In genomic region chr11:3344916-3345315, GRCm38 (mm10) we compare ENCODE assay signal across 14 mouse cellular contexts.
"Had no signal": no experiment of that assay in that cellular context is flagged by ENCODE, and none has a peak within 500 bp of the region (broad histone marks: within the 10 kb centered on the region; RNA-seq: fewer than 3 reads in every experiment).

No protein-coding gene starts in this region.

- H3K27me3 ChIP-seq: limb, embryonic 13.5 days; midbrain, embryonic 13.5 days; neural tube, embryonic 12.5 days had no signal

- DNase-seq: kidney, adult 9 months; kidney, postnatal 36 days; left cerebral cortex, postnatal 4 days; lung, adult 18-20 months; right cerebral cortex, postnatal 4 days; spleen, adult 18-20 months; thymus, postnatal 14 days had no signal

- ATAC-seq: midbrain, embryonic 13.5 days had no signal

- H3K4me3 ChIP-seq: layer of hippocampus, adult 2 months; limb, embryonic 13.5 days; midbrain, embryonic 13.5 days; myocyte; neural tube, embryonic 12.5 days had no signal

- H3K27ac ChIP-seq: kidney, postnatal 0 days; layer of hippocampus, adult 2 months; limb, embryonic 13.5 days; liver, embryonic 14.5 days; midbrain, embryonic 13.5 days; neural tube, embryonic 12.5 days had no signal
